Mouse (Mus musculus) thymus, adult 2 months (tissue): ENCODE results near the gene Grhl3.

ENCODE experiments used
- CTCF ChIP-seq: fragments of 200-500 bp; IDR thresholded peaks from 2 replicates; pipeline ENCODE4 v1.5.1; 2012; ENCODE audit warnings: mild to moderate bottlenecking, control low read depth, low read length, moderate library complexity, borderline replicate concordance; ENCODE audit not compliant: control insufficient read depth, poor library complexity, insufficient read depth; ENCODE audit errors: extremely low read depth
- POLR2A ChIP-seq: fragments of 200-500 bp; IDR thresholded peaks from 2 replicates; pipeline ENCODE4 v1.6.1; 2012; ENCODE audit warnings: mild to moderate bottlenecking, low read length, control low read depth, moderate library complexity; ENCODE audit not compliant: control insufficient read depth, poor library complexity, insufficient read depth; ENCODE audit errors: extremely low read depth

GRCm38 (mm10) chr4:135495397-135495791 is 78.0 kb downstream of the Grhl3 start:
- no peak for TF ChIP-seq CTCF
- no peak for TF ChIP-seq POLR2A
